Mouse (Mus musculus): Measurements from ENCODE around the gene Mlxipl. TPM values are rescaled to one million over a fixed set of nuclear protein-coding genes. Genes with fewer than 3 reads are reported as not detected.
A peak's percentile ranks its signal among the peaks of the same experiment; 100 is the strongest.

The Mlxipl gene
- polyA plus RNA-seq, 1 experiment from 2014 or later: 2.0 TPM

DNA sequence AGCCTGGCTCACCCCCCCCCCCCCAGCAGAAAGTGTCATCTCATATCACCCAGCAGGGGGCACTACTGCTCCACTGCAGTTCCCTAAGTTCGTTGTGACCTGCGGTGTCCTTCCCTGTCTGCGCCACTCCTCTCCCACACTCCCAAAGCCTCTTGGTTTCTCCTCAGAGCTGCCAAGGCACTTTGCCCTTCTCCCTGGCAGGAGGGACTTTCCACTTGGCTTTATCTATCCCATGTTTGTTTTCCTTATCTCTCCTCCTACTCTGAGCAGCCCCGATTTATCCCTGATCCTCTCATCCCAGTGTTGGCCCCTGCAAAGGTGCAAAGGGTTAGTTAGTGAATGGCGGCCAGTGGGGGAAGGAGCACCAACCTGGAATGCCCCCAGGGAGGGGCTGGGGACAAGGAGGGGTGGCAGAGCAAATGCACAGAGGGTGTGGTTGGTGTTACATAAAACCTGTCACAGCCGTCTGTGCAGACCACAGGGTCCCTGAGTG, 28.9 kb downstream of the Mlxipl start:
- H3K27ac ChIP-seq (replicated peaks): no peak overlapping the region
- H3K4me1 ChIP-seq: no peaks in the 10 kb centered on the region
- peaks cover 17% of the 10 kb centered on the region for H3K27me3 ChIP-seq
- no peaks in the 10 kb centered on the region for H3K9me3 ChIP-seq
- WGBS: 35% methylated on average over 6 of the region's 6 CpGs
- H3K4me3 ChIP-seq: no peak overlapping the region
- no peaks in the 10 kb centered on the region for H3K36me3 ChIP-seq
- no peak overlapping the region for H3K4me2 ChIP-seq (replicated peaks)
- ATAC-seq (ENCODE audit: low FRiP score, low read depth): no peak
- H3K9ac ChIP-seq (replicated peaks): no peak overlapping the region

DNA sequence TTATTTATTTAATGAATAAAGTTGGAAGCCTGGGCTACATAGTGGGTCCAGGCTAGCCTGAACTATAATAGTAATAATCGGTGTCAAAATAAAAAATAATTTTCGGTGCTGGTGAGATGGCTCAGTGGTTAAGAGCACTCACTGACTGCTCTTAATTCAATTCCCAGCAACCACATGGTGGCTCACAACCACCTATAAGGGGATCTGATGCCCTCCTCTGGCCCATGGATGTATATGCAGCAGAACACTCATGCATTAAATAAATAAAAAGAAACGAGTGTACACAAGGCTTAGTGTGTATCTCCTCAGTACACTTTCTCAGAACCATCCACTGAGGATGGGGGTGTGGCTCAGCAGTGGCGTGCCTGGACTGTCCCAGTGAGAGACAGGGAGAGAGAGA, 31.1 kb downstream of the Mlxipl start:
- Histone ChIP-seq H3K4me3 (no peak overlapping the region), H3K36me3 (no peaks in the 10 kb centered on the region), H3K4me2 (replicated peaks) (no peak overlapping the region), H3K9ac (replicated peaks) (no peak overlapping the region), H3K27ac (replicated peaks) (no peak overlapping the region), H3K27me3 (peaks cover 17% of the 10 kb centered on the region), H3K4me1 (no peaks in the 10 kb centered on the region), H3K9me3 (no peaks in the 10 kb centered on the region)
- no peak for ATAC-seq (ENCODE audit: low FRiP score, low read depth)
- WGBS: 70% methylated on average over 4 of the region's 4 CpGs

DNA sequence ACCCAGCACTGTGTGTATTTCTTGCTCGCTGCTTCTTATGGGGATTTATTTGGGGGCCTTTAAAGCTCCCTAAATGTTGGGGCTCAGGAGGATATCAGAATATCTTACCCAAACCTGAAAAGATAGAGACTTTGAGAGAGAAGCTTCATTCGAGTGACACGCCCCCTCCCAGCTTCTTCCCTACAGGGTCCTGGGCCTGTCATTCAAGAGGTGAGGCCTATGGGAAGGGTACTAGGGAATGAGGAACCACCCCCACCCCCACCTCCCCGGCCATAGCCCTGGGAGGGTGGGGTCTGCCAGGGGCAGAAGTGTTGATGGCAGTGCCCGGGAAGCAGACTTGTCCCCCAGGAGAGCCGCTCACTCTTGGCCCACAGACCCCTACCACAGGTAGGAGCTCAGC, 36.4 kb downstream of the Mlxipl start:
- ATAC-seq (ENCODE audit: low FRiP score, low read depth): no peak
- H3K27ac ChIP-seq (replicated peaks): no peak overlapping the region
- no peak overlapping the region for H3K4me3 ChIP-seq
- no peak overlapping the region for H3K9ac ChIP-seq (replicated peaks)
- 58% methylated on average over 6 of the region's 6 CpGs for WGBS
- peaks cover 22% of the 10 kb centered on the region for H3K27me3 ChIP-seq
- H3K9me3 ChIP-seq: no peaks in the 10 kb centered on the region
- no peaks in the 10 kb centered on the region for H3K4me1 ChIP-seq
- no peaks in the 10 kb centered on the region for H3K36me3 ChIP-seq
- no peak overlapping the region for H3K4me2 ChIP-seq (replicated peaks)

DNA sequence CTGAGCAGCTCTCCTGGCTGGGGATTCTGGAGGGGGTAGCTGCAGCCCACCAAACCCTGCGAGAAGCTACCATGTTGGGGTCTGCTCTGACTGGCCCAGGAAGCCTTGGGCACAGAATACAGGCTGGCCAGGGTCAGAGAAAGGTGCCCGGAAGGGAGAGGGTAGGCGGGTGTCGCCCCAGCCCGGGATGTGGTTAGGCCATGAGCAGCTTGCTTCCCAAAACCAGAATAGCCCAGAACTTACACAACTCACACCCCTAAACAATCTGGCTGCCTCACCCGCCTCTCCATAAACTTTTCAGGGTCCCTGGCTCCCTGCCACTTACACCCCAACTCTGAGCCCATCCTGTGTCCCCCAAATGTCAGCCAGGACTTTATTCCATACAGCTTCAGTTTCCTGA, 38.0 kb downstream of the Mlxipl start:
- ATAC-seq (ENCODE audit: low FRiP score, low read depth): no peak
- H3K4me3 ChIP-seq: no peak overlapping the region
- H3K27ac ChIP-seq (replicated peaks): no peak overlapping the region
- no peaks in the 10 kb centered on the region for H3K36me3 ChIP-seq
- 83% methylated on average over 6 of the region's 6 CpGs for WGBS
- H3K4me2 ChIP-seq (replicated peaks): no peak overlapping the region
- H3K9me3 ChIP-seq: no peaks in the 10 kb centered on the region
- no peak overlapping the region for H3K9ac ChIP-seq (replicated peaks)
- no peaks in the 10 kb centered on the region for H3K4me1 ChIP-seq
- peaks cover 22% of the 10 kb centered on the region for H3K27me3 ChIP-seq

DNA sequence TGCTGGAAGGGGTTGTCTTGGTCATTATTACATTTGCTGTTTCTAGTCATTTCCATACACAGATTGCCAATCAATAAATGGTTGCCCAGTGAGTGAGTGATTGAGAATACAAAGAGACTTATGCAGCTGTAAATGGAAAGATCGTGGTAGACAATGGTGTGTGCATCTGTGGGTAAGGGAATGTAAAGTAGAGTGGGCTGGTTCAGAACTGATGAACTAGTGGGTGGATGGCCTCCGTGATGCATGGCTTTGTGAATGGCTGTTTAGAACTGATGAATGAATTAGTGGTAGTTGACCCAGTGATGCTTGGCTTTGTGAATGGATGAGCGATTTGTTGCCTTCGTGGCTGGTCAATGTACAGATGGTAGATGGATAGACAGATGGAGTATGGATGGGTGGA, 40.1 kb downstream of the Mlxipl start:
- H3K4me1 ChIP-seq: peaks cover 8% of the 10 kb centered on the region; the same call in 1 of the 2 replicates
- no peaks in the 10 kb centered on the region for H3K9me3 ChIP-seq
- no peak overlapping the region for H3K4me3 ChIP-seq
- no peaks in the 10 kb centered on the region for H3K36me3 ChIP-seq
- peaks cover 43% of the 10 kb centered on the region for H3K27me3 ChIP-seq
- H3K4me2 ChIP-seq (replicated peaks): no peak overlapping the region
- no peak for ATAC-seq (ENCODE audit: low FRiP score, low read depth)
- H3K27ac ChIP-seq (replicated peaks): no peak overlapping the region
- no peak overlapping the region for H3K9ac ChIP-seq (replicated peaks)
- 81% methylated on average over 4 of the region's 4 CpGs for WGBS

DNA sequence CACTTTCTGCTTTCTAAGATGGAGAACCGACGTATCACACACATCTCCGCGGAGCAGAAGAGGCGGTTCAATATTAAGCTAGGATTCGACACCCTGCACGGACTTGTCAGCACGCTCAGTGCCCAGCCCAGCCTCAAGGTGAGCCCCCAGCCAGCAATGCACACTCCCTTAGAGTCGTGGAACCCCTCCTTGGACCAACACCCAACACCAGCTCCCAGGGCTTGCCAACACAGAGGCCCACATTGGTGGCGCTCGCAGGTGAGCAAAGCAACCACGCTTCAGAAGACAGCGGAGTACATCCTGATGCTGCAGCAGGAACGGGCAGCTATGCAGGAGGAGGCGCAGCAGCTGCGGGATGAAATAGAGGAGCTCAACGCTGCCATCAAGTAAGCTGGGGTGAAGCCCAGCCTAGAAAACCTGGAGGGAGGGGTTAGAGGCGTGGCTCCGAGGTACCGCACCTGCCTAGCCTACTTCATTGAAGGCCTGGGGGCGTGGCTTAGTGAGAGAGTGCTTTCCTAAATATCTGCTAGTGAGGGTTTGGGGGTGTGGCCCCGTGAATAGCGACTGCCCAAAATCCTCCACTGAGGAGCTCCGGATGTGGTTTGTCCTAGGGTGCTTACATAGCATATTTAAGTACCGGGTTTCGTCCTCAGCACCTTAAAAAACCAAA, 44.2 kb downstream of the Mlxipl start:
- Histone ChIP-seq H3K9me3 (no peaks in the 10 kb centered on the region), H3K4me1 (peaks cover 8% of the 10 kb centered on the region; the same call in 1 of the 2 replicates), H3K27ac (replicated peaks) (no peak overlapping the region), H3K4me3 (0 out of 2 replicates have a peak overlapping the region, but pooled peaks have one; percentile 13), H3K9ac (replicated peaks) (no peak overlapping the region), H3K36me3 (no peaks in the 10 kb centered on the region), H3K27me3 (peaks cover 57% of the 10 kb centered on the region), H3K4me2 (replicated peaks) (peak overlapping the region; percentile 36)
- 5% methylated on average over 26 of the region's 26 CpGs for WGBS
- no peak for ATAC-seq (ENCODE audit: low FRiP score, low read depth)

DNA sequence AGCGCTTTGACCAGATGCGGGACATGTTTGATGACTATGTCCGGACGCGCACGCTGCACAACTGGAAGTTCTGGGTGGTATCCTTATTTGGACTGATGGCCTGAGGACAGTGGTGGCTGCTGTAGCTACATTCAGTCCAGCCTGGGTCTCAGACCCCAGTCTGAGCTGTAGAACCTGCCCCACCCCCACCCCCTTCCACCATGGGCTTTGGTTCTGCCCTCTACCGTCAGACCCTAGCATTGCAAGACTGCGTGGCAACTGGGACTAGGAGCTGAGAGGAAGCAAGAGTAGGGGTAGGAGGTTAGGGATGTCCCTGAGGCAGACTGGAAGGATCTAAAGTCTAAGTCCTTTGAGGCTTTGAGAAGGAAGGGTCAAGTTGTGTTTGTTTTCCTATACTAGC, 44.8 kb downstream of the Mlxipl start:
- H3K4me1 ChIP-seq: peaks cover 8% of the 10 kb centered on the region; the same call in 1 of the 2 replicates
- no peak overlapping the region for H3K27ac ChIP-seq (replicated peaks)
- no peak overlapping the region for H3K9ac ChIP-seq (replicated peaks)
- 0 out of 2 replicates have a peak overlapping the region, but pooled peaks have one; percentile 13 for H3K4me3 ChIP-seq
- WGBS: 4% methylated on average over 8 of the region's 8 CpGs
- H3K27me3 ChIP-seq: peaks cover 57% of the 10 kb centered on the region
- no peak for ATAC-seq (ENCODE audit: low FRiP score, low read depth)
- no peaks in the 10 kb centered on the region for H3K9me3 ChIP-seq
- no peaks in the 10 kb centered on the region for H3K36me3 ChIP-seq
- H3K4me2 ChIP-seq (replicated peaks): peak overlapping the region; percentile 36

DNA sequence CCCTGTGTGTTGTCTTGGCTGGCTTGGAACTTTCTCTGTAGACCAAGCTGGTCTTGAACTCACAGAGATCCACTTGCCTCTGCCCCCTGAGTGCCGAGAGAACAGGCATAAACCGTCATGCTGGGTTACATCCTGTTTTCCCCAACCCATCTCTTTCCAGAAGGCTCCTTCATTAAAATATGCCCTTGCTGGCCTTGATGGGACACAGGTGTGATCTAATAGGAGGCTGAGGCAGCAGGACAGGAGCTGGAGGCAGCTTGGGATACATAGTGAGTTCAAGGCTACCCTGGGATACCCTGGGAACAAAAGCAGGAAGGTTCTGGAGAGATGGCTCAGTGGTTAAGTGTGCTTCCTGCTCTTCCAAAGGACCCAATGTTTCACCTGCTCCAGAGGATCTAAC, 50.2 kb downstream of the Mlxipl start:
- ATAC-seq (ENCODE audit: low FRiP score, low read depth): no peak
- Histone ChIP-seq H3K4me3 (no peak overlapping the region), H3K4me1 (no peaks in the 10 kb centered on the region), H3K27me3 (peaks cover 17% of the 10 kb centered on the region), H3K27ac (replicated peaks) (no peak overlapping the region), H3K9me3 (no peaks in the 10 kb centered on the region), H3K4me2 (replicated peaks) (no peak overlapping the region), H3K36me3 (no peaks in the 10 kb centered on the region), H3K9ac (replicated peaks) (no peak overlapping the region)
- WGBS: 70% methylated on average over 2 of the region's 2 CpGs

DNA sequence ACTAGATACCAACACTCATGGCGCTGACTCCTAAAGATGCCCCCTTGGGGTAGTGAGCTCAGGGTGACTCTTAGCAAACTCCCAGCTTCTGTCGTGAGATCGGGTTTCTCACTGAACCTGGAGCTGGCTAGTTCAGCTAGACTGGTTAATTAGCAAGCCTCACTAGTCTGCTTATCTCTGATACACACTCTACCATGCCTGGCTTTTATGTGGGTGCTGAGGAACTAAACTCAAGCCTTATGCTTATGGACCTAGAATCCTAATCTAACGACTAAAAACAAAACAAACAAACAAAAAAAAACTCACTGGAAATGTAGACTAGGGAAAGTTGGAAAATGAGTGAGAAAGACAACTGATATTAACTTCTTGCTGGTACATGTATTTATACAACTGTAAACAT, 54.8 kb downstream of the Mlxipl start:
- Histone ChIP-seq H3K27me3 (0 out of 2 replicates have a peak, but pooled peaks cover 4% of the 10 kb centered on the region), H3K9me3 (no peaks in the 10 kb centered on the region), H3K4me1 (peaks cover 10% of the 10 kb centered on the region; the same call in 1 of the 2 replicates), H3K4me2 (replicated peaks) (no peak overlapping the region), H3K36me3 (no peaks in the 10 kb centered on the region), H3K27ac (replicated peaks) (no peak overlapping the region), H3K9ac (replicated peaks) (no peak overlapping the region), H3K4me3 (no peak overlapping the region)
- no peak for ATAC-seq (ENCODE audit: low FRiP score, low read depth)
- WGBS: 63% methylated on average over 4 of the region's 4 CpGs

DNA sequence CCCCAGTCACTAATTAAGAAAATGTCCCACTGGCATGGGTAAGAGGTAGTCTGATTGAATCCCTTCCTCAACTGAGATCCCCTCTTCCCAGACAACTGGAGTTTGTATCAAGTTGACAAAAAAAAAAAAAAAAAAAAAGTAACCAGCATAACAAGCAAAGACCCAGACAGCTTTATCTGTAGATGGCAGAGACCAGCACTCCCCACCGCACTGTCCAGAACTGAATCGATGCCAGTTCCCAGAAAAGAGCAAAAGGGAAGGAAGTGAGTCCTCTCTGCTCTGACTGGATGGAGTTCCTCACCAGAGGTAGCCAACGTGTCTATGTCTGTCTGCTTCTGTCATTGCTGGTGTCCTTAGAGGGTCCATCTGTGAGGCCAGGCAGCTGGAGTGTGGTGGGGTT, 55.8 kb downstream of the Mlxipl start:
- Histone ChIP-seq H3K27me3 (0 out of 2 replicates have a peak, but pooled peaks cover 4% of the 10 kb centered on the region), H3K4me1 (peaks cover 16% of the 10 kb centered on the region; the same call in 1 of the 2 replicates), H3K9me3 (no peaks in the 10 kb centered on the region), H3K4me2 (replicated peaks) (no peak overlapping the region), H3K27ac (replicated peaks) (no peak overlapping the region), H3K4me3 (no peak overlapping the region), H3K9ac (replicated peaks) (no peak overlapping the region), H3K36me3 (no peaks in the 10 kb centered on the region)
- no peak for ATAC-seq (ENCODE audit: low FRiP score, low read depth)
- 89% methylated on average over 3 of the region's 3 CpGs for WGBS

DNA sequence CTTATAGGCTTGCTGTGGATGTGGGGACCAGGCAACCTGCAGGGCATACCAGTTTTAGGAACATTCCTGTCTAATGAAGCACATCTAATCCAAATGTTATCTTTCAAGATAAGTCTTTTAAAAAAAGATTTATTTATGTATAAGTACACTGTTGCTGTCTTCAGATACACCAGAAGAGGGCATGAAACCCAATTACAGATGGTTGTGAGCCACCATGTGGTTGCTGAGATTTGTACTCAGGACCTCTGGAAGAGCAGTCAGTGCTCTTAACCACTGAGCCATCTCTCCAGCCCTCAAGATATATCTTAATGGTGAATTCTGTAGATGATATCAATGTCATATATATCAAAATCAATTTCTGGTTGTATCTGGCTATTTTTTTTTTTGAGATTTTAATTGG, 56.3 kb downstream of the Mlxipl start:
- Histone ChIP-seq H3K4me2 (replicated peaks) (no peak overlapping the region), H3K27me3 (0 out of 2 replicates have a peak, but pooled peaks cover 3% of the 10 kb centered on the region)
- ATAC-seq (ENCODE audit: low FRiP score, low read depth): no peak

DNA sequence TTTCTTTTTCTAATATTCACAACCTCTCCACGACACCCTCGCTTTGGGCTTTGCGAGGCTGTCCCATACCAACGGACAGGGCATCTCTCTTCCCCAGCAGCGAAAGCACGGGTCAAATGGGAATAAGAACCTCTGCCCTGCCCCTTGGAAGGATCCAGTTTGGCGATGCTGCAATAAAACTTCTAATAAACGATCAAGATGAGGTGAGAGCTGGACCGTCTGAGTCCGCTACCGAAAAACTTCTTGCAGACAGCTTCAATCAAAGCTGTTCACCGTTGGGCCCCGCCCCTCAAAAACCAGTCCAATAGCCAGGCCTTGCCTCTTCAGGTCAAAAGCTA, 59.0 kb downstream of the Mlxipl start:
- H3K4me2 ChIP-seq (replicated peaks): peak overlapping the region; percentile 76
- peak overlapping the region; percentile 72 for H3K9ac ChIP-seq (replicated peaks)
- H3K27ac ChIP-seq (replicated peaks): peak overlapping the region; percentile 90
- peaks cover 8% of the 10 kb centered on the region; the same call in 1 of the 2 replicates for H3K36me3 ChIP-seq
- no peaks in the 10 kb centered on the region for H3K9me3 ChIP-seq
- WGBS: under 1% methylated on average over 13 of the region's 13 CpGs
- H3K4me3 ChIP-seq: peak overlapping the region; percentile 65
- no peak for ATAC-seq (ENCODE audit: low FRiP score, low read depth)
- no peaks in the 10 kb centered on the region for H3K27me3 ChIP-seq
- peaks cover 16% of the 10 kb centered on the region; the same call in 1 of the 2 replicates for H3K4me1 ChIP-seq

More for the DNA sequence above, 56.3 kb downstream of the Mlxipl start:
- Histone ChIP-seq H3K27ac (replicated peaks) (no peak overlapping the region), H3K4me1 (peaks cover 16% of the 10 kb centered on the region; the same call in 1 of the 2 replicates), H3K4me3 (no peak overlapping the region), H3K9ac (replicated peaks) (no peak overlapping the region), H3K36me3 (no peaks in the 10 kb centered on the region), H3K9me3 (no peaks in the 10 kb centered on the region)
